Mouse (Mus musculus): ENCODE measurements around the gene Hspa12b. TPM values are rescaled to one million over a fixed set of nuclear protein-coding genes. Genes with fewer than 3 reads are reported as not detected.

Gene Hspa12b
- polyA plus RNA-seq, 1 experiment, result 6.0 TPM

DNA sequence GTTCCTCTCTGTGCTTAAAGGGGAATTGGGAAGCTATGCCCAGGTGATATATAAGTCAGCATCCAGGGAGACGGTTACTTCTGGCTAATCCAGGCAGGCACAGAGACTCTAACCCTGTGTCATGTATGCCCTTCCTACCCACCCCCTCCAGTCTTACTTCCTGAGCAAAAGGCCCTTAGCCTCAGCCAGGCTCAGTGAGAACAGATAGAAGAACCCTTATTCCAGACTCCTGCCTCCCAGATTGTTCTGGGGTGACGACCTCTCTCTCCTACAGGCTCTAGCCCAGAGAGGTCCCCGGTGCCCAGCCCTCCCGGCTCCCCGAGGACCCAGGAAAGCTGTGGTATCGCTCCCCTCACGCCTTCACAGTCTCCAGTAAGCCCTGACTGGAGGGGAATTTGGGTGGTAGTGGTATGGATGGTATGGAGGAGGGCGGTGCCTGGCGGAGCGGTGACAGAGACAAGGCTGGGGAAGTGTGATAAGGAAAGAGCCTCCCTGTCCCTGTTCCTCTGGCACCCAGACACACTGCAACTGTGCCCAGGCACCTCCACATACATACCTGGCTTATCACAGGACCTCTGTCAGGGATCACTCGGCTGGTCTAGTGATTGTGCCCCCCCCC, 8.6 kb downstream of the Hspa12b start:
- Histone ChIP-seq H3K79me3 (ENCODE audit: low read depth) (no peaks in the 10 kb centered on the region), H3ac (ENCODE audit: control insufficient read depth, insufficient read length, low read depth) (no peak overlapping the region), H3K36me3 (ENCODE audit: control insufficient read depth, insufficient read depth) (no peaks in the 10 kb centered on the region), H3K27me3 (ENCODE audit: control insufficient read depth, insufficient read depth, insufficient read length) (no peaks in the 10 kb centered on the region), H3K4me3 (ENCODE audit: insufficient read depth, poor library complexity, severe bottlenecking) (no peak overlapping the region), H3K79me2 (ENCODE audit: control insufficient read depth, insufficient read depth) (no peaks in the 10 kb centered on the region)
- no peak for TF ChIP-seq USF1 (IDR thresholded peaks at IDR 0.05; ENCODE audit: low read depth)
- no peak for TF ChIP-seq CTCF (IDR thresholded peaks at IDR 0.05; ENCODE audit: control insufficient read depth, insufficient read depth, insufficient read length)
- no peak for TF ChIP-seq MYOG (IDR thresholded peaks at IDR 0.05; ENCODE audit: control insufficient read depth, extremely low read depth, insufficient read length)
- TF ChIP-seq MAX (IDR thresholded peaks at IDR 0.05), result no peak
- no peak for TF ChIP-seq CEBPB (IDR thresholded peaks at IDR 0.05; ENCODE audit: low read depth)
- no peak for TF ChIP-seq MYOD1 (IDR thresholded peaks at IDR 0.05; ENCODE audit: control insufficient read depth, insufficient read length, low read depth)
- no peak for TF ChIP-seq FOSL1 (IDR thresholded peaks at IDR 0.05; ENCODE audit: insufficient read depth, low read length, poor library complexity, severe bottlenecking)

DNA sequence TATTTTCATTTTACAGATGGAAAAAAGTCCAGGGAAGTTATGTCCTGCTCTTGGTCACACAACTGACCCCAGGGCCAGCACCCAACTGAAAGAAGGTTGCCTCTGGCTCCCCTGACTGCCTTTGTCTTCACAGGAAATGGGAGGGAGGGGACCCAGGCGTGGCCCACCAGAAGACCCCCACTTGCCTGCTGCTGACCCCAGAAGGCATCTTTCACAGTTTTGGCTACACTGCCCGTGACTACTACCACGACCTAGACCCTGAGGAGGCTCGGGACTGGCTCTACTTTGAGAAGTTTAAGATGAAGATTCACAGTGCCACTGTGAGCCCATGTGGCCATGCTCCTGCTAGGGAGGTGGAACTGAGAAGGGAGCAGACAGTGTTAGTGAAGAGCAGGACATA, 11.2 kb downstream of the Hspa12b start:
- H3K79me2 ChIP-seq (ENCODE audit: control insufficient read depth, insufficient read depth), result no peaks in the 10 kb centered on the region
- H3K36me3 ChIP-seq (ENCODE audit: control insufficient read depth, insufficient read depth), result no peaks in the 10 kb centered on the region

DNA sequence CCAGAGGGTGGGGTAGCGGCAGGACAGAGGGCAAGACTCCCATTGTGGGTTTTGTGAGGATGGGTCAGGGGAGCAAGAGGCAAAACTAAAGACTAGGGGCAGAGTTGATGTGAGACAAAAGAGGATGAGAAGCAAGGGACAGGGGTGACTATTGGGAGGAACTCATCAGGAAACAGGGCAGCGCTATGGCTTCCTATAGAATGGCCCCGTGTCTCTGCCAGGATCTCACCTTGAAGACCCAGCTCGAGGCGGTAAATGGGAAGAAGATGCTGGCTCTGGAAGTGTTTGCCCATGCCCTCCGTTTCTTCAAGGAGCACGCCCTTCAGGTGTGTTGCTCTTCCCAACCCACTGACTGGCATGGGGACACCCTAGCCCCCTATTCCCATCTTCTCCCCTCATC, 11.7 kb downstream of the Hspa12b start:
- no peaks in the 10 kb centered on the region for H3K79me2 ChIP-seq (ENCODE audit: control insufficient read depth, insufficient read depth)
- no peaks in the 10 kb centered on the region for H3K27me3 ChIP-seq (ENCODE audit: control insufficient read depth, insufficient read depth, insufficient read length)
- no peak for TF ChIP-seq CTCF (IDR thresholded peaks at IDR 0.05; ENCODE audit: control insufficient read depth, insufficient read depth, insufficient read length)
- no peak for TF ChIP-seq MAX (IDR thresholded peaks at IDR 0.05)
- TF ChIP-seq MYOG (IDR thresholded peaks at IDR 0.05; ENCODE audit: control insufficient read depth, extremely low read depth, insufficient read length), result no peak
- no peak for TF ChIP-seq CEBPB (IDR thresholded peaks at IDR 0.05; ENCODE audit: low read depth)
- H3ac ChIP-seq (ENCODE audit: control insufficient read depth, insufficient read length, low read depth), result no peak overlapping the region
- H3K4me3 ChIP-seq (ENCODE audit: insufficient read depth, poor library complexity, severe bottlenecking), result no peak overlapping the region
- no peaks in the 10 kb centered on the region for H3K36me3 ChIP-seq (ENCODE audit: control insufficient read depth, insufficient read depth)
- H3K79me3 ChIP-seq (ENCODE audit: low read depth), result no peaks in the 10 kb centered on the region

More for the DNA sequence above, 11.2 kb downstream of the Hspa12b start:
- H3K27me3 ChIP-seq (ENCODE audit: control insufficient read depth, insufficient read depth, insufficient read length), result no peaks in the 10 kb centered on the region
- H3K79me3 ChIP-seq (ENCODE audit: low read depth), result no peaks in the 10 kb centered on the region
- no peak for TF ChIP-seq MYOG (IDR thresholded peaks at IDR 0.05; ENCODE audit: control insufficient read depth, extremely low read depth, insufficient read length)
- TF ChIP-seq CEBPB (IDR thresholded peaks at IDR 0.05; ENCODE audit: low read depth), result no peak
- TF ChIP-seq MYOD1 (IDR thresholded peaks at IDR 0.05; ENCODE audit: control insufficient read depth, insufficient read length, low read depth), result no peak
- no peak for TF ChIP-seq USF1 (IDR thresholded peaks at IDR 0.05; ENCODE audit: low read depth)
- TF ChIP-seq CTCF (IDR thresholded peaks at IDR 0.05; ENCODE audit: control insufficient read depth, insufficient read depth, insufficient read length), result no peak
- TF ChIP-seq FOSL1 (IDR thresholded peaks at IDR 0.05; ENCODE audit: insufficient read depth, low read length, poor library complexity, severe bottlenecking), result no peak
- TF ChIP-seq MAX (IDR thresholded peaks at IDR 0.05), result no peak
- H3K4me3 ChIP-seq (ENCODE audit: insufficient read depth, poor library complexity, severe bottlenecking), result no peak overlapping the region
- H3ac ChIP-seq (ENCODE audit: control insufficient read depth, insufficient read length, low read depth), result no peak overlapping the region

DNA sequence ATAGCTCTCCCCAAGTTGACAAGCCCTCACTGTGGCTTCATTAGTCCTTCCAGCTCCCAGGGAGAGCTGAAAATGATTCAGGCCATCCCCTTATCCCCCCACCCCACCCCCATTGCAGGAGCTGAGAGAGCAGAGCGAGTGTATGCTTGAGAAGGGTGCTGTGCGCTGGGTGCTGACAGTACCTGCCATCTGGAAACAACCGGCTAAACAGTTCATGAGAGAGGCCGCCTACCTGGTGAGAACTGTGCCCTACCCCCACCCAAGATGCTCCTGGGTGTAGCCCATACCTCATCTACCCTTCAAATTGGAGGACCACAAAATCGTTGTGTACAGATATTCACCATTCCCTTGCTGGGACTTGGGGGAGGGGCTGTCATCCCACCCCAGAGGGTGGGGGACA, 12.2 kb downstream of the Hspa12b start:
- TF ChIP-seq MYOD1 (IDR thresholded peaks at IDR 0.05; ENCODE audit: control insufficient read depth, insufficient read length, low read depth), result no peak
- TF ChIP-seq MYOG (IDR thresholded peaks at IDR 0.05; ENCODE audit: control insufficient read depth, extremely low read depth, insufficient read length), result no peak
- TF ChIP-seq USF1 (IDR thresholded peaks at IDR 0.05; ENCODE audit: low read depth), result no peak
- TF ChIP-seq FOSL1 (IDR thresholded peaks at IDR 0.05; ENCODE audit: insufficient read depth, low read length, poor library complexity, severe bottlenecking), result no peak
- TF ChIP-seq MAX (IDR thresholded peaks at IDR 0.05), result no peak
- TF ChIP-seq CEBPB (IDR thresholded peaks at IDR 0.05; ENCODE audit: low read depth), result no peak
- TF ChIP-seq CTCF (IDR thresholded peaks at IDR 0.05; ENCODE audit: control insufficient read depth, insufficient read depth, insufficient read length), result no peak
- Histone ChIP-seq H3ac (ENCODE audit: control insufficient read depth, insufficient read length, low read depth) (no peak overlapping the region), H3K4me3 (ENCODE audit: insufficient read depth, poor library complexity, severe bottlenecking) (no peak overlapping the region)

DNA sequence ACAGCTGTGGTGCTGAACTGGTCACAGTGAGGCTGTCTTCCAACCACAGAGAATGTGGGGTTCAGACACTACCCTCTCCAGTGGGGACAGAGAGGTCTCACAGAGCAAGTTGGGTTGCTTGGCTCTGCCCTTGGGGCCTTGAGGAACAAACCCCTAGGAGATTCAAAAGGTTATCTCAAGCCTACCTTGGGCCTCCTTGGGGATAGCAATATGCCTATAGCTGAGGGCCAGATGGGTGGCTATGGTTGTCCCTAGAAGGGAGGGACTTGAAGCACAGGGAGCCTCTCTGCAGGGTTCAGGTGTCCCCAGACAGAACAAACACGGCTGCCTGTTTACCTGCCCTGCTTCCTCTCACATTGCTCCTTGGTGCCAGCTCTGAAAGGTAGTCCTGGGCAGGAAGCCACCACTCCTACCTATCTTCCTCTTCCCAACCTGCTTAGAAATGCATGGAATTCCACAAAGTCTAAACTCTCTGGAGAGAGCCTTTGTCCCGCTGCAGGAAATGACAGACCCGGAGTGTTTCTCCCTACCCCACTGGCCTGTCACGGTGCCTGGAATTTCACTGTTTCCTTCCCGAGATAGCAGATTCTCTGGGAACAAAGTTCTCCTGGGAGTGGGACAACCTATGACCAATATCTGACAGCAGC, 12.9 kb downstream of the Hspa12b start:
- no peaks in the 10 kb centered on the region for H3K27me3 ChIP-seq (ENCODE audit: control insufficient read depth, insufficient read depth, insufficient read length)
- peaks cover 6% of the 10 kb centered on the region for H3K36me3 ChIP-seq (ENCODE audit: control insufficient read depth, insufficient read depth)
- H3K79me3 ChIP-seq (ENCODE audit: low read depth), result no peaks in the 10 kb centered on the region
- H3K4me3 ChIP-seq (ENCODE audit: insufficient read depth, poor library complexity, severe bottlenecking), result no peak overlapping the region
- H3ac ChIP-seq (ENCODE audit: control insufficient read depth, insufficient read length, low read depth), result no peak overlapping the region
- H3K79me2 ChIP-seq (ENCODE audit: control insufficient read depth, insufficient read depth), result no peaks in the 10 kb centered on the region
- TF ChIP-seq USF1 (IDR thresholded peaks at IDR 0.05; ENCODE audit: low read depth) (no peak), CTCF (IDR thresholded peaks at IDR 0.05; ENCODE audit: control insufficient read depth, insufficient read depth, insufficient read length) (no peak), CEBPB (IDR thresholded peaks at IDR 0.05; ENCODE audit: low read depth) (no peak), MAX (IDR thresholded peaks at IDR 0.05) (no peak), FOSL1 (IDR thresholded peaks at IDR 0.05; ENCODE audit: insufficient read depth, low read length, poor library complexity, severe bottlenecking) (no peak), MYOD1 (IDR thresholded peaks at IDR 0.05; ENCODE audit: control insufficient read depth, insufficient read length, low read depth) (no peak), MYOG (IDR thresholded peaks at IDR 0.05; ENCODE audit: control insufficient read depth, extremely low read depth, insufficient read length) (no peak)

More for the DNA sequence above, 12.2 kb downstream of the Hspa12b start:
- Histone ChIP-seq H3K79me3 (ENCODE audit: low read depth) (no peaks in the 10 kb centered on the region), H3K79me2 (ENCODE audit: control insufficient read depth, insufficient read depth) (no peaks in the 10 kb centered on the region), H3K36me3 (ENCODE audit: control insufficient read depth, insufficient read depth) (peaks cover 2% of the 10 kb centered on the region), H3K27me3 (ENCODE audit: control insufficient read depth, insufficient read depth, insufficient read length) (no peaks in the 10 kb centered on the region)

Data from C2C12 (cell line).